Mouse (Mus musculus) neural tube, embryonic 14.5 days (tissue): Measurements from ENCODE around the gene Shank1. TPM values are rescaled to one million over a fixed set of nuclear protein-coding genes. Genes with fewer than 3 reads are reported as not detected.

Source experiments
- ATAC-seq: fragments of 200-750 bp; cut with Nextera tagmentation; 2 replicates; pipeline ENCODE4 v1.8.0; 2017; ENCODE audit warnings: low read depth, mild to moderate bottlenecking, moderate TSS enrichment, moderate library complexity
- H3K27ac ChIP-seq: fragments of 300-500 bp; sonication (generic); 2 replicates; pipeline ENCODE4 v1.5.1; 2014; ENCODE audit warnings: low read depth, mild to moderate bottlenecking, control low read depth, low read length, moderate library complexity, mixed read lengths
- H3K27me3 ChIP-seq: fragments of 300-500 bp; sonication (generic); 2 replicates; pipeline ENCODE4 v1.6.1; 2014; ENCODE audit warnings: low read length; ENCODE audit not compliant: control insufficient read depth, insufficient read depth
- H3K36me3 ChIP-seq: fragments of 300-500 bp; sonication (generic); 2 replicates; pipeline ENCODE4 v1.6.1; 2014; ENCODE audit warnings: low read length, mixed read lengths; ENCODE audit not compliant: control insufficient read depth, insufficient read depth
- H3K4me1 ChIP-seq: fragments of 300-500 bp; sonication (generic); 2 replicates; pipeline ENCODE4 v1.6.1; 2014; ENCODE audit warnings: low read length; ENCODE audit not compliant: control insufficient read depth, insufficient read depth
- H3K4me2 ChIP-seq: fragments of 300-500 bp; sonication (generic); 2 replicates; pipeline ENCODE4 v1.6.1; 2014; ENCODE audit warnings: mild to moderate bottlenecking, low read depth, low read length, control low read depth
- H3K4me3 ChIP-seq: fragments of 300-500 bp; sonication (generic); 2 replicates; pipeline ENCODE4 v1.5.1; 2014; ENCODE audit warnings: low read depth, low read length, control low read depth, mixed read lengths
- H3K9ac ChIP-seq: fragments of 300-500 bp; sonication (generic); replicated peaks from 2 replicates; pipeline ENCODE4 v1.6.1; 2014; ENCODE audit warnings: low read depth, mild to moderate bottlenecking, control low read depth, low read length, mixed read lengths
- H3K9me3 ChIP-seq: fragments of 300-500 bp; sonication (generic); 2 replicates; pipeline ENCODE4 v1.6.1; 2016; ENCODE audit warnings: low read length; ENCODE audit not compliant: control insufficient read depth
- WGBS: fragments of 180-500 bp; shearing (Covaris S2); extraction: QIAGEN DNeasy Blood & Tissue Kit; methylation state at CpG from one replicate; pipeline ENCODE4 v1.1.7; 2014; 5-methylcytosine and 5-hydroxymethylcytosine counted together
- polyA plus RNA-seq: library from polyadenylated mRNA; unstranded; fragments of >200 nt; fragmentation: Nextera tagmentation; extraction: Ambion mirVana; gene quantifications from 2 replicates; pipeline ENCODE4 v1.2.1, GENCODE M21; 2014

Shank1 gene
- polyA plus RNA-seq, 1 experiment from 2014 or later = 62.7 TPM

GRCm38 (mm10) chr7:44356590-44357481 lies 46.8 kb downstream of the Shank1 start:
- Histone ChIP-seq H3K36me3 (peaks cover 7% of the 10 kb centered on the region; the same call in 1 of the 2 replicates), H3K4me3 (no peak overlapping the region), H3K27ac (no peak overlapping the region), H3K27me3 (peaks cover 24% of the 10 kb centered on the region), H3K9me3 (no peaks in the 10 kb centered on the region), H3K4me2 (no peak overlapping the region), H3K9ac (no peak overlapping the region), H3K4me1 (peaks cover 12% of the 10 kb centered on the region)
- WGBS = 3% methylated on average over 35 of the region's 35 CpGs
- no peak for ATAC-seq

- H3K27ac ChIP-seq = no peak overlapping the region
- no peak overlapping the region for H3K4me2 ChIP-seq
- peaks cover 4% of the 10 kb centered on the region; the same call in 1 of the 2 replicates for H3K36me3 ChIP-seq
- no peak for ATAC-seq
- peaks cover 18% of the 10 kb centered on the region for H3K27me3 ChIP-seq
- H3K4me1 ChIP-seq = peaks cover 12% of the 10 kb centered on the region
- H3K4me3 ChIP-seq = no peak overlapping the region
- H3K9me3 ChIP-seq = no peaks in the 10 kb centered on the region
- WGBS = 24% methylated on average over 10 of the region's 10 CpGs
- no peak overlapping the region for H3K9ac ChIP-seq
These were observed 47.5 kb downstream of the Shank1 start for GRCm38 (mm10) chr7:44357531-44357930.

DNA sequence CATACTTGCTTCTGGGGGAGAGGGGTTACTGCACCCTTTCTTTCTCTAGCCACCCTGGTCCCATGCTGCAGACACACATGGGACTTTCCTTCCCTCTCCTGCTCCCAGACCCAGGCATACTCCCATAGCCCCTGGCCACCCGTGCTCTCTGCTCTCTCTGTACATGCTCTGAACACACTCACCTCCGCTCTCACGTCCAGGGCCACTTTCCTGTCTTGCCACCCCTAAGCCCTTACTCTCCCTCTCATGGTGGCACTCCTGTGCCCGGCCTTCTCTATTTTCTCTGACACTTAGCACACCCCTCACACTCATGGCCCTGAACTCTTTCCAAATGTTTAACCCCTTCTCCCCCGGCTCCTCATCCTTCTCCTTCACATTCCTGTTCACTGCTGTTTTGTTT lies 48.0 kb downstream of the Shank1 start:
- Histone ChIP-seq H3K27ac (no peak overlapping the region), H3K4me3 (no peak overlapping the region), H3K9me3 (no peaks in the 10 kb centered on the region), H3K36me3 (peaks cover 4% of the 10 kb centered on the region; the same call in 1 of the 2 replicates), H3K27me3 (peaks cover 14% of the 10 kb centered on the region; the same call in 1 of the 2 replicates), H3K9ac (no peak overlapping the region), H3K4me1 (peaks cover 12% of the 10 kb centered on the region), H3K4me2 (no peak overlapping the region)
- WGBS = 16% methylated on average over 5 of the region's 5 CpGs
- no peak for ATAC-seq

DNA sequence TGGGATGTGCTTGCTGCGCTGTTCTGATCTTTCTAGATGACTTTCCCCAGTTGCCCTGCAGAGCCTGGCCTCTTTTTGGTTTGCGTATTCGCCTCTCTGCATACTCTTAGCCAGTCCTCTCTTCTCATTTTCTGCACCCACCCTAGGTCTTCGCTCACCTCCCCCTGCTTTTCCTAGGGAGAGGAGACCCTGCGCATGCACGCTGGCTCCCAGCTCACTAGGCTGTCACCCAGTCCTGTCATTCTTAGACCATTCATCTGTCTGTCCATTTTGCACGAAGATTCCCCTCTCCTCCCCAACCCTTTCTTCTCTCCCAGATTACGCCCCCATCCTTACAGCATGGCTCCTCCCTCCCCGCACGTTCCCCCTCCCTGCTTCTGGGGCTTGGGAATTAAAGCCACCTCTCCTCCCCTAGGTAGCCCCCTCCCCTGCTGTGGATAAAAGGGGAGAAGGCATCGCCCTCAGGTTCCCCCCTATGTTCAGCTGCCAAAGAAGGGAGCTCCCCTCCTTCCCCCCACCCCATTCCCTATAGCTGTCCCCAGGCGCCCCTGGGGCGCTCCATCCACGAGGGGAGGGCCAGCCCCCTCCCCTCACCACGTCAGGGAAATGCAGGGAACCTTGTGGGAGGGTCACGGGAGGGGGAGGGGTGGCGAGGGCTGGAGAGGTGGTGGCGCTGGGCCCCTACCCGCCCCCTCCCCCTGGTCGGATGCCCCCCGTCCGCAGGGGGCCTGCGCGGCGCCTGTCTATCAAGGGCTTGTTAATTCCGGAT lies 49.0 kb downstream of the Shank1 start:
- Histone ChIP-seq H3K9me3 (no peaks in the 10 kb centered on the region), H3K4me3 (peak overlapping the region; percentile 43), H3K27me3 (peaks cover 7% of the 10 kb centered on the region; the same call in 1 of the 2 replicates), H3K4me2 (peak overlapping the region; percentile 80), H3K27ac (peak overlapping the region; percentile 89), H3K36me3 (peaks cover 4% of the 10 kb centered on the region; the same call in 1 of the 2 replicates), H3K9ac (peak overlapping the region; percentile 69), H3K4me1 (peaks cover 12% of the 10 kb centered on the region)
- ATAC-seq = peak; percentile 12
- WGBS = 2% methylated on average over 22 of the region's 26 CpGs

- peak; percentile 82 for ATAC-seq
- Histone ChIP-seq H3K4me2 (peak overlapping the region; percentile 80), H3K9me3 (no peaks in the 10 kb centered on the region), H3K4me3 (peak overlapping the region; percentile 43), H3K27me3 (0 out of 2 replicates have a peak, but pooled peaks cover 3% of the 10 kb centered on the region), H3K27ac (peak overlapping the region; percentile 89), H3K36me3 (no peaks in the 10 kb centered on the region), H3K9ac (peak overlapping the region; percentile 69), H3K4me1 (peaks cover 12% of the 10 kb centered on the region)
- WGBS = under 1% methylated on average over 53 of the region's 54 CpGs
These were observed 50.0 kb downstream of the Shank1 start for GRCm38 (mm10) chr7:44359908-44360672.

- Histone ChIP-seq H3K4me1 (peaks cover 12% of the 10 kb centered on the region), H3K4me3 (peak overlapping the region; percentile 43), H3K9me3 (no peaks in the 10 kb centered on the region), H3K4me2 (peak overlapping the region; percentile 80), H3K27ac (peak overlapping the region; percentile 89), H3K27me3 (no peaks in the 10 kb centered on the region), H3K9ac (peak overlapping the region; percentile 69; the same call in 1 of the 2 replicates), H3K36me3 (no peaks in the 10 kb centered on the region)
- WGBS = 4% methylated on average over 21 of the region's 21 CpGs
- ATAC-seq = peak; percentile 41
These were observed 50.8 kb downstream of the Shank1 start for GRCm38 (mm10) chr7:44360792-44361301.

DNA sequence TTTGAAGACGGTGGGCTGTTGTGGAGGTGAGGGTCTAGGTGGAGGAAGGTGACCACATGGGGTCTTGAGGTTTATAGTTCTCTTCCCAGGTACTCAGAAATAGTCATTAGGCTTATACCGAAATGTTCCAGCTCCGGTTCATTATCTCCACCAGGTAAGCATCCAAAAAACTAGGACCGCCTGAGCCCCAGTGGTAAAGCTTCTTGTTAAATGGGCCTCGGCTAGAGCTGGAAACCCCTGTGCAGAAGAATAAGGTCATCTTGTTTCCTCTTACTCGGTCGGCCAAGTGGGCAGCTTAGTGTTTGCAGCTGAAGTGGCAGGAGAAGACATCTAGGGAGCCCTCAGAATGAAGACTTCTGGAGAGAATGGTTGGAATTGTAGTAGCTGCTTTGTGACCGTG lies 62.6 kb downstream of the Shank1 start:
- Histone ChIP-seq H3K27ac (no peak overlapping the region), H3K4me2 (no peak overlapping the region), H3K4me3 (no peak overlapping the region), H3K9me3 (no peaks in the 10 kb centered on the region), H3K9ac (no peak overlapping the region), H3K36me3 (no peaks in the 10 kb centered on the region), H3K4me1 (peaks cover 4% of the 10 kb centered on the region; the same call in 1 of the 2 replicates), H3K27me3 (no peaks in the 10 kb centered on the region)
- ATAC-seq = no peak
- WGBS = 90% methylated on average over 8 of the region's 8 CpGs

- Histone ChIP-seq H3K9ac (no peak overlapping the region), H3K9me3 (no peaks in the 10 kb centered on the region), H3K4me3 (peak overlapping the region; percentile 43), H3K27me3 (no peaks in the 10 kb centered on the region), H3K4me2 (peak overlapping the region; percentile 74), H3K36me3 (no peaks in the 10 kb centered on the region), H3K4me1 (peaks cover 4% of the 10 kb centered on the region; the same call in 1 of the 2 replicates), H3K27ac (no peak overlapping the region)
- WGBS = 13% methylated on average over 7 of the region's 7 CpGs
- ATAC-seq = no peak; the same call in 1 of the 2 replicates
These were observed 63.4 kb downstream of the Shank1 start for GRCm38 (mm10) chr7:44373460-44373859.
